Mouse (Mus musculus): ENCODE results near the gene Elavl3. TPM values are rescaled to one million over a fixed set of nuclear protein-coding genes. Genes with fewer than 3 reads are reported as not detected.
A peak's percentile ranks its signal among the peaks of the same experiment; 100 is the strongest.

Elavl3 gene
- polyA plus RNA-seq, 1 experiment from 2014 or later = 88.1 TPM

- peak overlapping the region; percentile 24 for H3K4me3 ChIP-seq (ENCODE audit: low read depth, low read length)
- under 1% methylated on average over 32 of the region's 32 CpGs for WGBS
- peaks cover 53% of the 10 kb centered on the region for H3K27me3 ChIP-seq (replicated peaks; ENCODE audit: control insufficient read depth, insufficient read depth, low read length)
- DNase-seq (ENCODE audit: low spot score) = no peak
- ATAC-seq = peak; percentile 37; the same call in 1 of the 2 replicates
- H3K9me3 ChIP-seq (replicated peaks; ENCODE audit: control insufficient read depth, low read length) = no peaks in the 10 kb centered on the region
- peaks cover 11% of the 10 kb centered on the region for H3K4me1 ChIP-seq (ENCODE audit: control insufficient read depth, insufficient read depth, low read length)
- H3K4me2 ChIP-seq (ENCODE audit: low read length) = peak overlapping the region; percentile 47
- peak overlapping the region; percentile 46 for H3K9ac ChIP-seq (ENCODE audit: low read length)
- H3K27ac ChIP-seq (ENCODE audit: low read depth, low read length) = no peak overlapping the region
- no peaks in the 10 kb centered on the region for H3K36me3 ChIP-seq (ENCODE audit: control insufficient read depth, insufficient read depth, low read length)
Observed at GRCm38 (mm10) chr9:21988421-21989101, 63.3 kb downstream of the Elavl3 start.

- DNase-seq (ENCODE audit: low spot score) = no peak
- Histone ChIP-seq H3K4me1 (ENCODE audit: control insufficient read depth, insufficient read depth, low read length) (peaks cover 11% of the 10 kb centered on the region), H3K27me3 (replicated peaks; ENCODE audit: control insufficient read depth, insufficient read depth, low read length) (peaks cover 53% of the 10 kb centered on the region), H3K36me3 (ENCODE audit: control insufficient read depth, insufficient read depth, low read length) (no peaks in the 10 kb centered on the region), H3K4me3 (ENCODE audit: low read depth, low read length) (0 out of 2 replicates have a peak overlapping the region, but pooled peaks have one; percentile 24), H3K4me2 (ENCODE audit: low read length) (peak overlapping the region; percentile 47), H3K9me3 (replicated peaks; ENCODE audit: control insufficient read depth, low read length) (no peaks in the 10 kb centered on the region), H3K27ac (ENCODE audit: low read depth, low read length) (no peak overlapping the region), H3K9ac (ENCODE audit: low read length) (no peak overlapping the region)
- no peak for ATAC-seq
- 8% methylated on average over 36 of the region's 36 CpGs for WGBS
Observed at GRCm38 (mm10) chr9:21987592-21988342, 64.1 kb downstream of the Elavl3 start.

- H3K4me3 ChIP-seq (ENCODE audit: low read depth, low read length) = no peak overlapping the region
- no peaks in the 10 kb centered on the region for H3K36me3 ChIP-seq (ENCODE audit: control insufficient read depth, insufficient read depth, low read length)
- H3K27me3 ChIP-seq (replicated peaks; ENCODE audit: control insufficient read depth, insufficient read depth, low read length) = peaks cover 25% of the 10 kb centered on the region
- no peak overlapping the region for H3K4me2 ChIP-seq (ENCODE audit: low read length)
- H3K9me3 ChIP-seq (replicated peaks; ENCODE audit: control insufficient read depth, low read length) = no peaks in the 10 kb centered on the region
- no peak for DNase-seq (ENCODE audit: low spot score)
- H3K4me1 ChIP-seq (ENCODE audit: control insufficient read depth, insufficient read depth, low read length) = peaks cover 7% of the 10 kb centered on the region
- no peak for ATAC-seq
- 6% methylated on average over 3 of the region's 3 CpGs for WGBS
- no peak overlapping the region for H3K9ac ChIP-seq (ENCODE audit: low read length)
- no peak overlapping the region for H3K27ac ChIP-seq (ENCODE audit: low read depth, low read length)
Observed at GRCm38 (mm10) chr9:21983911-21984310, 67.9 kb downstream of the Elavl3 start.

- ATAC-seq (no peak), DNase-seq (ENCODE audit: low spot score) (no peak)
- H3K27ac ChIP-seq (ENCODE audit: low read depth, low read length) = no peak overlapping the region
- no peaks in the 10 kb centered on the region for H3K27me3 ChIP-seq (replicated peaks; ENCODE audit: control insufficient read depth, insufficient read depth, low read length)
- no peak overlapping the region for H3K4me2 ChIP-seq (ENCODE audit: low read length)
- no peaks in the 10 kb centered on the region for H3K9me3 ChIP-seq (replicated peaks; ENCODE audit: control insufficient read depth, low read length)
- H3K36me3 ChIP-seq (ENCODE audit: control insufficient read depth, insufficient read depth, low read length) = no peaks in the 10 kb centered on the region
- H3K9ac ChIP-seq (ENCODE audit: low read length) = no peak overlapping the region
- no peaks in the 10 kb centered on the region for H3K4me1 ChIP-seq (ENCODE audit: control insufficient read depth, insufficient read depth, low read length)
- WGBS = 91% methylated on average over 4 of the region's 4 CpGs
- no peak overlapping the region for H3K4me3 ChIP-seq (ENCODE audit: low read depth, low read length)
Observed at GRCm38 (mm10) chr9:21978398-21979128, 73.3 kb downstream of the Elavl3 start.

GRCm38 (mm10) chr9:21977972-21978371 lies 73.9 kb downstream of the Elavl3 start:
- ATAC-seq = no peak
- no peaks in the 10 kb centered on the region for H3K9me3 ChIP-seq (replicated peaks; ENCODE audit: control insufficient read depth, low read length)
- no peak overlapping the region for H3K9ac ChIP-seq (ENCODE audit: low read length)
- no peak overlapping the region for H3K27ac ChIP-seq (ENCODE audit: low read depth, low read length)
- H3K27me3 ChIP-seq (replicated peaks; ENCODE audit: control insufficient read depth, insufficient read depth, low read length) = no peaks in the 10 kb centered on the region
- no peak for DNase-seq (ENCODE audit: low spot score)
- no peak overlapping the region for H3K4me3 ChIP-seq (ENCODE audit: low read depth, low read length)
- H3K36me3 ChIP-seq (ENCODE audit: control insufficient read depth, insufficient read depth, low read length) = no peaks in the 10 kb centered on the region
- no peaks in the 10 kb centered on the region for H3K4me1 ChIP-seq (ENCODE audit: control insufficient read depth, insufficient read depth, low read length)
- WGBS = 20% methylated on average over 2 of the region's 2 CpGs
- no peak overlapping the region for H3K4me2 ChIP-seq (ENCODE audit: low read length)

GRCm38 (mm10) chr9:21977331-21977730 lies 74.5 kb downstream of the Elavl3 start:
- Histone ChIP-seq H3K27me3 (replicated peaks; ENCODE audit: control insufficient read depth, insufficient read depth, low read length) (no peaks in the 10 kb centered on the region), H3K4me1 (ENCODE audit: control insufficient read depth, insufficient read depth, low read length) (no peaks in the 10 kb centered on the region), H3K4me3 (ENCODE audit: low read depth, low read length) (no peak overlapping the region), H3K36me3 (ENCODE audit: control insufficient read depth, insufficient read depth, low read length) (no peaks in the 10 kb centered on the region), H3K4me2 (ENCODE audit: low read length) (no peak overlapping the region), H3K27ac (ENCODE audit: low read depth, low read length) (no peak overlapping the region), H3K9ac (ENCODE audit: low read length) (no peak overlapping the region), H3K9me3 (replicated peaks; ENCODE audit: control insufficient read depth, low read length) (no peaks in the 10 kb centered on the region)
- ATAC-seq = peak; percentile 37; the same call in 1 of the 2 replicates
- WGBS = 77% methylated on average over 5 of the region's 5 CpGs
- no peak for DNase-seq (ENCODE audit: low spot score)

GRCm38 (mm10) chr9:21976626-21977175 lies 75.1 kb downstream of the Elavl3 start:
- Histone ChIP-seq H3K36me3 (ENCODE audit: control insufficient read depth, insufficient read depth, low read length) (no peaks in the 10 kb centered on the region), H3K4me2 (ENCODE audit: low read length) (no peak overlapping the region), H3K4me1 (ENCODE audit: control insufficient read depth, insufficient read depth, low read length) (no peaks in the 10 kb centered on the region), H3K27me3 (replicated peaks; ENCODE audit: control insufficient read depth, insufficient read depth, low read length) (no peaks in the 10 kb centered on the region), H3K9me3 (replicated peaks; ENCODE audit: control insufficient read depth, low read length) (no peaks in the 10 kb centered on the region), H3K9ac (ENCODE audit: low read length) (no peak overlapping the region), H3K27ac (ENCODE audit: low read depth, low read length) (no peak overlapping the region), H3K4me3 (ENCODE audit: low read depth, low read length) (no peak overlapping the region)
- DNase-seq (ENCODE audit: low spot score) = no peak
- 79% methylated on average over 10 of the region's 10 CpGs for WGBS
- ATAC-seq = no peak

GRCm38 (mm10) chr9:21969304-21969703 lies 82.5 kb downstream of the Elavl3 start:
- ATAC-seq (no peak), DNase-seq (ENCODE audit: low spot score) (no peak)
- Histone ChIP-seq H3K4me3 (ENCODE audit: low read depth, low read length) (no peak overlapping the region), H3K27me3 (replicated peaks; ENCODE audit: control insufficient read depth, insufficient read depth, low read length) (no peaks in the 10 kb centered on the region), H3K4me2 (ENCODE audit: low read length) (no peak overlapping the region), H3K9me3 (replicated peaks; ENCODE audit: control insufficient read depth, low read length) (no peaks in the 10 kb centered on the region), H3K4me1 (ENCODE audit: control insufficient read depth, insufficient read depth, low read length) (no peaks in the 10 kb centered on the region), H3K9ac (ENCODE audit: low read length) (no peak overlapping the region), H3K27ac (ENCODE audit: low read depth, low read length) (no peak overlapping the region), H3K36me3 (ENCODE audit: control insufficient read depth, insufficient read depth, low read length) (no peaks in the 10 kb centered on the region)
- 85% methylated on average over 4 of the region's 4 CpGs for WGBS

Data from forebrain, embryonic 14.5 days (tissue).